Mouse (Mus musculus): ENCODE data around the gene Emd.
A peak's percentile ranks its signal among the peaks of the same experiment; 100 is the strongest.

DNA sequence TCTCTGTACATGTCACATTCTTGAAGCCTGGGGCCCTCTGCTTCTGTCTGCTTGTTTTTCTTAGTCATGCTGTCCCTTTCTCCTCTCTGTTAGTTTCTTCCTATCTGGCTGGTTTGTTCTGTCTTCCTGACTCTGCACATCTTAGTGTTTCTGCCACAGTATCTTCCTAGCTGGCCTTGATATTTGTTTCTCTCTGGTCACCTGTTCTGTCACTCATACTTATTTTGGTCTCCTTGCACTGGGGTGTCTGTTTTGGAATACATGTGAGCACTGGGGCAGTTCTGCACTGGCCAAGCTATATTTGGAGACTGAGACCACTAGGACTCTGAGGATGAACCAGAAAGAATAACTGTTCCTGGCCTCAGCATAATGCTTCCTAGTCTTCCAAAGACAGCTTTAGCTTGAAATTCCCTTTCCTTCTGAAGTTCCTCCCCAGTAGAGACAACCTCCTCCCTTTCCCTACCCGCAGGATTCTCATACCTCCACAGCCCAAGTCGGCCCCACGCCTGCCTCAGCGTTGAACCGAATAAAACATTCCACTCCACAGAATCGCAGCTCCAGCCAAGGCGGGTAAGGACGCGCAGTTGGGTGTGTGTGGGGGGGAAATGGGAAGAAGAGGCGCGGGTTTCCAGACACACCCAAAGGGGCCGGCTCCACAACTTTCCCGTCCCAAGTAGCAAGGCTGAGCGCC lies 26.7 kb downstream of the Emd start:
- no peak for TF ChIP-seq MAX (IDR thresholded peaks at IDR 0.05)
- no peak for TF ChIP-seq CTCF (IDR thresholded peaks at IDR 0.05; ENCODE audit: control insufficient read depth, insufficient read depth, insufficient read length)
- peak; percentile 32 for TF ChIP-seq MYOD1 (IDR thresholded peaks at IDR 0.05; ENCODE audit: control insufficient read depth, insufficient read length, low read depth)
- TF ChIP-seq CEBPB (IDR thresholded peaks at IDR 0.05; ENCODE audit: low read depth): no peak
- TF ChIP-seq USF1 (IDR thresholded peaks at IDR 0.05; ENCODE audit: low read depth): no peak
- no peak for TF ChIP-seq FOSL1 (IDR thresholded peaks at IDR 0.05; ENCODE audit: insufficient read depth, low read length, poor library complexity, severe bottlenecking)
- TF ChIP-seq MYOG (IDR thresholded peaks at IDR 0.05; ENCODE audit: control insufficient read depth, extremely low read depth, insufficient read length): no peak
